Mouse (Mus musculus) bone marrow macrophage, adult 2 months (primary cell): Measurements from ENCODE around the gene Btbd9.

ENCODE experiments used
- CTCF ChIP-seq: IDR thresholded peaks from 2 replicates; pipeline ENCODE4 v1.5.1; 2012; ENCODE audit warnings: low read depth, mild to moderate bottlenecking, low read length, moderate library complexity
- POLR2A ChIP-seq: IDR thresholded peaks from 2 replicates; pipeline ENCODE4 v1.6.1; 2012; ENCODE audit warnings: mild to moderate bottlenecking, low read depth, low read length, borderline replicate concordance

- TF ChIP-seq CTCF, result no peak
- no peak for TF ChIP-seq POLR2A
Observed at GRCm38 (mm10) chr17:30182063-30182462, 394.2 kb downstream of the Btbd9 start.
